Mouse (Mus musculus): ENCODE measurements around the gene Pea15a.

The Pea15a gene

DNA sequence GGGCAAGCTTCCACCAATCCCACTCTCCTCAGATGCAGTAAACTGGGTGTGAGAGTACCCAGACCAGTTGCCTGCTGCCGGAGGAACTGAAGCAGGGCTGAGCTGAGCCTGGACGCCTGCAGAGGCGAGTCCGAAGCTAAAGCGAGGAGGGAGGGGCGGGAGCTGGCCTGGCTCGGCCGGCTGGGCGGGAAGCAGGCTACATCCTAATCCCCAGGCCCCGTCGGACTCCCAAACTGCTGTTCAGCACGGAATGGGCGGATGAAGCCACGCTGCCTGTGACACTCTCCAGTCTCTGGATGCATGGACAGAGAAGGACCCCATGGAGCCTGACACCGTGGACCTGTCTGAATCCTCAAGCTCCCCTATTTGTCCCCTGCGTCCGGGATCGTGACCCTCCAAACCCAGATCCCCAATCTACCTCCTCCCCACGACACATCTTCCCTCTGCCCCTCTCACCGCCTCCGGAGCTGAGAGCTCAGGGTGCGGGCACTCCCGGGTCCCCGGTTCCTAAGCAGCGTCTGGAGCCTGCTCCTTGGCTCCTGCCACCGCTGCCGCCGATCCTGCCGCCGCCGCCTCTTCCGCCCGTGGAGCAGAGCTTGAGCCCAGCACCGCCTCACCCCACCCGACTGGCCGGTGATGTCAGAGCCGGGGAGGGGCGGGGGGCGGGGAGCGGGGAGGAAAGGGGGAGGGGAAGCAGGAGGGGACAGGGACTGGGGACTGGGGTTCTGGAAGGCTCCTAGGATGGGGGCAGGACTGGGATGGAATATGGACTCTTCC lies at the start of gene Pea15a:
Gene Pea15a (minus strand): TSS at position 664 of the 777 bp plus-strand sequence.
- TF ChIP-seq GATA4 (IDR thresholded peaks at IDR 0.05; ENCODE audit: insufficient replicate concordance, low read length) = no peak; the same call in 1 of the 2 replicates

DNA sequence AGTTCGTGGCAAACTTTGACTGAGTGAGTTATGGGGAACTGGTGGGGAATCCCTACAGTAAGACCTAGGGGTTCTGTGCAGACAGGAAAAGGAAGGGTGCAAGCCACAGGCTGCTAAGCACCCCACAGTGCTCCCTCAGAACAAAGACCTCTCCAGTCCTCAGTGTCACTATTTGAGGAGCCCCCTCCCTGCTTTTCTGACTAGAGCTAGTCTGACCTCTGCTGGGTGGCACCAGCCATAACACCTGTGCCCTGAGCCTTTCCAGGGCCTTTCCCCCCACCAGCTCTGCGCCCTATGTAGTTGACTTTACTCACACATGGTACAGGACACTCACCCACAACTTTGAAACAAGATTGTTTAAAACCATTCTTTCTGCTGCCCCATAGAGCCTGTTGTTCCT lies 41.1 kb upstream of the Pea15a start:
- TF ChIP-seq GATA4 (IDR thresholded peaks at IDR 0.05; ENCODE audit: insufficient replicate concordance, low read length) = no peak

DNA sequence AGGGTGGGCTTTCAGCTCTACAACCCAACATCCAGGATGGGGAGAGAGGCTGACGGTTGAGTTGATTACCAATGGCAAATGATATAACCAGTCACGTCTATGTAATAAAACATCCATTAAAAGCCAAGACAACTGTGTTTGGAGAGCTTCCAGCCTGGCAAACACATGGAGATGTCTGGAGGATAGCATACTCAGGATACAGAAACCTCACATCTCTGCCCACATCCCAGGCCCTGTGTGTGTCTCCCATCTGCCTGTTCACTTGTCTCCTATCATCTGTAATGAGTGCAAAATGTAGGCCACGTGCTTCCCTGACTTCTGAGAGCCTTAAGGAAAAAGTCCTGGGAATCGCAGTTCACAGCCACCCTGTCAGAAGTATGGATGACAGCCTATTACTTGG lies 40.6 kb upstream of the Pea15a start:
- no peak for TF ChIP-seq GATA4 (IDR thresholded peaks at IDR 0.05; ENCODE audit: insufficient replicate concordance, low read length)

DNA sequence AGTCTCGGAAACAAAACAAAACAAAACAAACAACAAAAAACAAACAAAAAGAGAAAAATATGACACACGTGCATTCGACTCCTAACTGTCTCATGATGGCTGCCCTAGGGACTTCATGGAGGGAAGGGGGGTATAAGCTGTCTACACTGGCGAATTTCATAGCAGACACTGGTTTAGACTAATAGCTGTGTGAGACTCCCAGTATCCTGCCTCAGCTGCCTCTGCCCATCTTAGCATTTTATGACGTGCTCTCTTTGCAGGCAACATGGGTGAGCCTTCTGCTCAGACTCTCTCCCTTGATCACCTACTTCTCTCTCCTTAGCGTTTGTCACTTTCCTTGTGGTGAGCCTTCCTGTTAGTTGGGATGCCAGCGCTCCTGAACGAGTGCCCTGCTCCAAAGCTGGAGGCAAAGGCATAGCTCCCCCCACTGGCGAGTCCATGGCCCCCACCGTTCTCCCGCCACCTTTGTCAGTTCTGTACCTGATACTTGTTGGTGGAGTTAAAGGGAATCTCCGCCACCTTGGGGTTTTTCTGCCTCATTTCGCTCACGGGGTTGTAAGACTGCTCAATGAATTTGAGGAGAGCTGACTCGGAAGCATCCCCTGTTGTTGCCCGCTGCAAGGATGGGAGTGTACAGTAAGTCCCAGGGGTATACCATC lies 37.1 kb upstream of the Pea15a start:
- TF ChIP-seq GATA4 (IDR thresholded peaks at IDR 0.05; ENCODE audit: insufficient replicate concordance, low read length) = no peak

DNA sequence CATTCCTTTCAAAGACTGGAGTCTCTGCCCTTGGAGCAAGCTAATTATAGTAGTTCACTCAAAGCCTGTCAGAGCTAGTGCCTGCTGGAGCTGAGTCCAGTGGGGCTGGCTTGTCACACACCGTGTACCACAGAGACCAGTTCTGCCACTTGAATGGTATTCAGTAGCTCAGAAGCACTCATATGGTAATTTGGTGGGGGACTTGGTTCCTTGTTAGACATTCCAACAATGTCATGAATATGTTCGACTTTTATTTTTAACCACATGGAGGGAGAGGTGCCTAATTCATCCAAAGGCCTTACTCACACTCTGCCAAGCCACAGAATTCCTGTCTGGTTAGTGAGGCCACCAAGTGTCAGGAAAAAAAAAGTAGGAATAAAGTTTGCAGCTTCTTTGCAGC lies 35.8 kb upstream of the Pea15a start:
- TF ChIP-seq GATA4 (IDR thresholded peaks at IDR 0.05; ENCODE audit: insufficient replicate concordance, low read length) = no peak

DNA sequence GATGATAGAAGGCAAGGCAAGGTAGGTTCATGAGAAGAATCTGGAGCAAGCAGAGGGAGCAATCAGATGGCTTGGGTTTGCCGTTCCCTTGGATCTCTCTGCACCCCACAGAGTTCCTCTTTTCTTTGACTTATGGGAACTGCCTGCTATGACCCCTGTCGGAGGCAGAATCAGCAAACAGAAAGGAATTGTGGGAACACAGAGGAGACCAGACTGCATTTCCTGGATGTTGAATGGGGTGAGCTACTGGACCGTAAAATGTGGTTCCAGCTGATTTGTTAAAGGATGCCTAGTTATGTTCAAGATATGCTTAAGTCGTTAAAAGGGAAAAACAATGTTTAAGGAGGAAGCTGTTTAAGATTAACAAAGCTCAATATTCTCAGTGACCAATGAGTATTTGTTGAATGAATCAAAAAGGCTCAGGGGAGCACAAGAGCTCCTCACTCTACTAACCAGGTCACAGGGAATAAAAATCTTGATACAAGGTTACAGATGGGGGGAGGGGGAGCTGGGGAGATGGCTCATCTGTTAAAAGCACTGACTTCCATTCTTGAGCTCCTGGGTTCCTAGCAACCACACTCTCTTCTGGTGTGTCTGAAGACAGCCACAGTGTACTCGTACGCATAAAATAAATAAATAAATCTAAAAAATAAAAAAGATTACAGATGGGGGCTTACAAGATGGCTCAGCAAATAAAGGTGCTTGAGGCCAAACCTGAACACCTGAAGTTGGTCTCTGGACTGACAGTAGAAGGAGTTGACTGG lies 34.5 kb upstream of the Pea15a start:
- no peak for TF ChIP-seq GATA4 (IDR thresholded peaks at IDR 0.05; ENCODE audit: insufficient replicate concordance, low read length)

DNA sequence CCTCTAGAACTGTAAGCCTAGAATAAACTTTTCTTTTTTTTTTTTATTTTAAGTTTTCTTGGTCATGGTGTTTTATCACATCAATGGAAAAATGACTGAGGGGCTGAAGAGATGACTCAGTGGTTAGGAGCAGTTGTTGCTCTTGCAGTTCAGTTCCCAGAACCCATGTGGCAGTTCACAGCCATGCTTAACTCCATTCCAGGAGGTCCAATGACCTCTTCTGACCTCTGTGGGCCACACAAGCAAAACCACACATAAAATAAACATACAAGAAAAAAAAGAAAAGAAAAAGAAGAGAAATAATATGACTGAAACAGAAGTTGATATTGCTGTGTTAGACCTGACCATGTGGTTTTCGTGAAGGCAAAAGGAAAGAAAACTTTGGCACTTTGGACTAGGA lies 22.6 kb upstream of the Pea15a start:
- no peak for TF ChIP-seq GATA4 (IDR thresholded peaks at IDR 0.05; ENCODE audit: insufficient replicate concordance, low read length)

DNA sequence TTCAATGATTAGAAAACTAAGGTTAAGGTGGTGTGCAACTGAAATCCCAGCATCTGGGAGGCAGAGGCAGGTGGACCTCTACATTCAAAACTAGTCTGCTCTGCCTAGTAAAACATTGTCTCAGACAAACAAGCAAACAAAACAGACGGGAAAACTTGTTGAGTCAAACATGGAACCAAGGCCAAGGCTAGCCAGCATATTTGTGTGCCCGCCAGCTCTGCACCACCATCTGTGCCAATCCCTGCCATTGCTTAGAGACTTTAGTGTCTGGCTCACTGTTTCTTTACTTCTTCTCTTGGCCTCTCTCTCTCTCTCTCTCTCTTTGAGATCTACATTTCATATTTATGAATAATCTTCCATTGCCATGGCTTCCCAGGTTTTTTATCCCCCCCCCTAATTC lies 21.6 kb upstream of the Pea15a start:
- no peak for TF ChIP-seq GATA4 (IDR thresholded peaks at IDR 0.05; ENCODE audit: insufficient replicate concordance, low read length)

DNA sequence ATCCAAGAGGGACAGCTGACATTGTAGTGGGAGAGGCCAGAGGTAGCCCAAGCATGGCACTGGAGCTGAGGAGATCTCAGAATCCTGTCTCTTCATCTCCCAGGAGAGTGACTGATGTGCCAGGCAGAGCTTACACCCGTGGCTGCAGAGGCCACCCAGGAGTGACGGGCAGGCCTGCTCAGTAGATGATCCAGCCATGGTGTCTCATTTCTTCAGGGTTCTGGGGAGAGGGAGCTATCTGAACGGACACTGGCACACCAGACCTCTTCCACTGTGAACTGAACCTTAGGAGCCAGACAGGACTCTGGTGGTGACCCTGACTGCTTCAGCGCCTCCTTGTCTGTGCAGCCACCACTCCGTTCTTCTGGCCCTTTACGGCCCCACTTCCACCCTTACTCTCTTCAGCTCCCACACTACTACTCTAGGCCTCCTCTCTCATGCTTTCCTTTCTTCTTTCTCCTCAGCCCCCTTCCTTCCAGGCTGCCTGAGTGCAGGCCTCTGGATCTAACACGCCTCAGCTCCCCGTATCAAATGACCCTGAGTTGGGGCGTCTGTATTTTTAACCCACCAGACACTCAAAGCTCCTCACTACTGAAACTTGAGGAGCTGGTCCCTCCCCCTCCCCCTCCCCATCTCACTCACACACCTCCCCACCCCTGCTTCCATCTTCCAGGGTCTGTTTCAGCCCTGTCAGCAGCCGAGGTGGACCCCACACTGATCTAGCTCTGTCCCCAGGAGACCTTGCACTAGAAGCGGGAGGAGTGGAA lies 14.9 kb upstream of the Pea15a start:
- no peak for TF ChIP-seq GATA4 (IDR thresholded peaks at IDR 0.05; ENCODE audit: insufficient replicate concordance, low read length)

DNA sequence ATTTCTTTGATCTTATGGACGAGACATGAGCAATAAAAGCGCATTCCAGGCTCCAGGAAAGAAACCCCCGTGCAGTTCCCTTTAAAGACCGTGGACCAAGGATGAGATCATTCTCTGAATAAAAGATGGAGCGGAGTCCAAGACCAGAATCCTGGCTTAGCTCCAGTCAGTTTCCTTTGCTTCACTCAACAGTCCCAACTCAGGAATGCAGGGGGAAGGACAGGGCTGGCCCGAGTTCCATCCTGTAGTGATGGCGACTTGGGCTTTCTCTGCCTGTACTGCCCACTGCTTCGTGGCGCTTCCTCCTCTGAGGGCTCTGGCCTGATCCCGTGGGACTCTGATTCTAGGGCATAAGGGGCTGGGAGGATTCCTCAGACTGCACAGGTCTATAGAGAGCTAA lies 13.8 kb upstream of the Pea15a start:
- no peak for TF ChIP-seq GATA4 (IDR thresholded peaks at IDR 0.05; ENCODE audit: insufficient replicate concordance, low read length)

DNA sequence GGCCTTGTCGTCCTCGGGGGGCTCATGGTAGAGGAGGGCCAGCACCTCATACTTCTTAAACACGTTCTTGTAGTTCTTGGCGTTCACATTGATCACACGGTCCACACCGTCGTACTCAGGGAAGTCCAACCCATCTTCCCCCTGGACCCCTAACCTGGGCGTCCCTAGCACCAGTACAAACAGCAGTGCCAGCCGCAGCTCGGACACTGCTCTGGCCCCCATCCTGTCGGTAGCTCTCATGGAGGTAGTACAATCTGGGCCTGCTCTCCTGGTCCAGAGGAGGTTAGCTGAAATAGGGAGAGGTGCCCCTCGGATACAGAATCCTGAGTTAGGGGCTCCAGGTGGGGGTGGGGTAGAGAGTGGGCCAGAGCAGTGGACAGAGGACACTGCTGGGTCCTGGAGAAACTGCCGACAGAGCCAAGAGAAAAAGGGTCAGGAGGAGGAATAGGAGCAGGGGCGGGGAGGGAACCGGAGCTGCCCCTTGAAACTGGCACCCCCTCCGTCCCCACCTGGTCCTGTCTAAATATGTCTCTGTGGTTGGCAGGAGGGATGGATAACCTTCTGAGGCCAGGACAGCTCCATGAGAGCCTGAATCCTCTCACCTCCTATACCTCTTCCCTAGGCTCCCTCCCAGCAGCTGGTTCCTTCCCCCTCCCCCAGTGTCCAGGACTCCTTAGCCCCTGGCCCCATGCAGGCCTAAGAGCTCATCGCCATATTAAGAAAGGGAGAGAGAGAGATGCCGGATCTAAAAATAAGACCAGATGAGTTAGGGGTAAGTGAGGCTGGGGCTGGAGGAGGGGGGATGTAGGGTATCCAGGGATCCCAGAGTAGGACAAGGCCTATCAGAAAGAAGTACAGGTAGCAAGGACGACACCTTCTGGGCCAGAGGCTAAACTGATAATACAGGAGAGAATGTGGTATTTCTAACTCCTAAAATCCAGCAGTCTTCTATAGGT lies 13.1 kb upstream of the Pea15a start, which contains the start of gene Casq1:
Gene Casq1 (minus strand): TSS at position 418 of the 956 bp plus-strand sequence.
- TF ChIP-seq GATA4 (IDR thresholded peaks at IDR 0.05; ENCODE audit: insufficient replicate concordance, low read length) = no peak

DNA sequence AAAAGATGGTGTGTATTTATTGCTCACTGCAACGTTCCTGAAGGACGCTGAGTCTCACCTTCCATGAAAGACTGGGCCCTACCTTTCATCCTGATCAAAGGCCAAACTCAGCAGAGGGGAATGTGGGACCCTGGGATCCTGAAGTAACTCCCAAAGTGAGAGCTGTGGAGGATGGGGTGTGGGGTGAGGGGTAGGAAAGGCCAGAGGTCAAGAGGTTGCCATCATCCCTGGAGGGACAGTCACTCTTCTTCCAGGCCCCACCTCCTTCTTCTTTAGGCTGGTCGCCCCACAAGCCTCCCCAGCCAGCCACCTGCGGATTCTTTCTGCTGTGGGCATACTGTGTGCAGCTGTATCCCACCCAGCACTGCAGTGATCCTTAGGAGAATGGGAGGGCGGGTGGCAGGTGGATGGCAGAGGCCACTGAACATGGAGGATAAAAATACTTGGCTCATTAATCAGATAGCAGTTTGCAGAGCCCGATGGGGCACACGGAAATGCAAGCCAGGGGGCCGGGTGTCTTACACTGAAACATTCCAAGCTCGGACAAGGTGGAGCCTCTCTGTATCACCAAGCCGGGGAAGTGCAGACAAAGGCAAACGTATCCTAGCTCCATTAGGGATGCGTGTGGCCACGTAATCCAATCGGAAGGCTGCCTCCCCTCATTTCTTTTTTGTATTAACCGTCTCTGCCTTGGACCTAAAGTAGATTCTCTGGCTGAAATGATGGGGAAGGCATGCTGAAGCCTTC lies 11.7 kb upstream of the Pea15a start:
- no peak for TF ChIP-seq GATA4 (IDR thresholded peaks at IDR 0.05; ENCODE audit: insufficient replicate concordance, low read length)

DNA sequence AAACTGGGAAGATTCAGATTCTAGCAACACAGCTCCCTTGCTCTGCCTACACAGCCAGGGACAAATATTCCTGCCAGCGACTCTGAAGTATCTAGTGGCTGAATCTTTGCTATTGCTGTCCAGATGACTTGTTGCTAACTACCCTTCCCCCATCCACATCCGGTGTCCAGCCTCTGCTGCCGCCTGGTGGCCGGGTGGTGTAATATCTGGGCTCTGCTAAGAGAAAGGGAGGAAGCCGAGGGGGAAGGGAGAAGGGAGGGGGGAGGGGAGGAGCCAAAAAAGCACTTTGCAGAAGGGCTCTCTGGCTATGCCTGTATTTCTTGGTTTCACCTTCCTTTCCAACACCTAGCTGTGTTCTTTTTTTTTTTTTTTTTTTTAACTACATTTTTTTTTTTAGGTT lies 10.5 kb upstream of the Pea15a start:
- TF ChIP-seq GATA4 (IDR thresholded peaks at IDR 0.05; ENCODE audit: insufficient replicate concordance, low read length) = peak; percentile 52; the same call in 1 of the 2 replicates
